Mouse (Mus musculus): ENCODE results near the gene Fndc7.
"Not testable (repeated sequence)": the region's sequence is repeated elsewhere in the genome, so short reads cannot be mapped to it uniquely, and the experiment has no call there.

Fndc7 gene

DNA sequence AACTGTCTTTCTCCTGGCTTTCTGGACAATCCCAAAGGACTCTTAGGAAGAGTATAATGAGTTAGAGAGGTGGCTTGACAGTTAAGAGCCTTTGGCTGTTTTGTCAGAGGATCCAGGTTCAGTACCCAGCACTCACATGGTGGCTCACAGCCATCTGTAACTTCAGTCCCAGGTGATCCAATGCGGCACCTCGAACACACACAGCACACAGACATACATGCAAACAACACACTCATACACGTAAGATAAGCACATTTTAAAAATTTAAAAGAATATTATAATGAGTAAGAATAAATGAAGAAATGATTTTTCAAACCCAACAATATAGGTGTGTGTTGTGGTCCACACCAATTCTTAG lies 2.2 kb downstream of the Fndc7 start:
- DNase-seq (ENCODE audit: low read depth): no peak

- DNase-seq (ENCODE audit: low read depth): no peak
Observed at GRCm38 (mm10) chr3:108886934-108887617, 2.7 kb downstream of the Fndc7 start.

DNA sequence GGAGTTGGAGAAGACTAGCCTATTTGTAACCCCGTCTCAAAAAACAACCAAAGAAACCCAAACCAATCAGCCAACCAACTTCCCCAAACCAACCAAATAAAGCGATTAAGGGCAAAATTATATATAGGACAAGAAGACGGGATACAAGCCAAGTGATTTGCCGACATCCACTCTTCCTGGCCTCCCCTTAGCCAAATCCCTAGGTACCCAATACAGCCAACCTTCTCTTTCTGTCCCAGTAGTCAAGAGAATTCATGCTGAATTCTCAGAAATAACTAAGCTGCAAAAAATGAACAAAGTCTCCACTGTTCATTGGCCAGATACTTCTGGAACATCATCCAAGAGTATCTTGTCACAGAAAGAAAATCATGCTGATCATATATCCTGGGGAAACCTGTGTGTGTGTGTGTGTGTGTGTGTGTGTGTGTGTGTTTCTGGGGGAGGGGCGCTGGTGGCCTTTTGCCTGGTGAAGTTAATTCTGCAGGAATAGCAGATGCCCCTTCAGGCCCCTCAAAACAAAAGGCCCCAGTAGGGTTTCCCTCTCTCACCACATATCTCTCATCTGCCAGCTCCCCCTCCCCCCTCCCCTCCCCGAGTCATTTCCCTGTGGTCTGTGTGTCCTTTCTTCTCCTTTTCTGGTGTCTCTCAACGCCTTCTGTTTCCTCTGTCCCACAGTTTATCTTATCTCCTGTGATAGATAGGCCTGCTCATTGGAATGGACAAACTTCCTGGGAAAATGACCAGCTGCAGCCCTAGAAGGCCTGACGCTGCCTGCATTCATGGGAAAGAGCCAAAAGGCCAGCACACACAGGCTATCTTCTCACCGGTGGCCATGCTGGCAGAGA lies 3.9 kb downstream of the Fndc7 start:
- peak; percentile 81 for DNase-seq (ENCODE audit: low read depth)

DNA sequence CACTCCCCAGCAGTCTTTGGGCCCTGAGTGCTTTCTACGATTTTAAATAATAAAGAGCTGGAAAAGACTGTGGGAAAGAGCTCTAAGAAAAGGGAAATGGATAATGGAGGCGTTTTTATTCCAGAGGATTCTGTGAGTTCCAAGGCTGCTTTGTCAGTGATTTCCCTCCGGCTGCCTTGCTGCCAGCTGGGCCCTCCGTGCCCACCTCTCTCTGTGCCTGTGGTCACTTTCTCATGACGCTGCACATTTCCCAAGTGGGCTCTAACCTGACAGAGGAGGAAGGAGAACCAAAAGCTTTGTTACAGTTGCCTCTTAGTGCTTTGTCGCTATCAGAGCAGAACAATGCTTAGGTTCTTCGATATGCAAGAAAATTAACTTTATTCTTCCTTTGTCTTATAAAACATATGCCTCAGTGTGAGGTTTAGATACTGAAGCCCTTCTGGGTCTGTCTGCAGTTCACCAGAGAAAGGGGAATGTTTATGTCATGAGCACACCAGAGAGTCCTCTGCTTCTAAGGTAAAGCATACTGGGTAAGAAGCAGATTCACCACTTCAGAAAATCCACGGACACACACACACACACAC lies 5.0 kb downstream of the Fndc7 start:
- DNase-seq (ENCODE audit: low read depth): no peak

DNA sequence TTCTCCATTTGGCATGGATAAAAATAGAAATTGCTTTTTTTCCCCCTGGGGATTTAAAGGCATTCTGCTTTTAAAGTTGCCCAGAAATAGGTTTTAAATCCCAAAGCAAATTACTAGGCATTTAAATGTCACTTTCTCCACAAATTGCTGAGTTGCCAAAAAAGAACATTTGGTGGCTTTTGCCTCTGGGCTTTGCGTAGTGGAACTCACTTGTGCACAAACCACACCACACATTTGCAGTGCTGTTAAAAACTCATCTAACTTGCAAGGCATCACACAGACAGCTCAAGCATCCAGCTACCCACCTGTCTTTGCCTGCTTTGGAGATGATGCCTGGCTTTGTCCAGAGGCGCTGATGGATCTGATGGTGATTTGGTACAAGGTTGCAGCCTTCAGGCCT lies 6.7 kb downstream of the Fndc7 start:
- no peak for DNase-seq (ENCODE audit: low read depth)

- DNase-seq (ENCODE audit: low read depth): not testable (repeated sequence)
Observed at GRCm38 (mm10) chr3:108881873-108882272, 7.9 kb downstream of the Fndc7 start.

GRCm38 (mm10) chr3:108880544-108881507 lies 9.0 kb downstream of the Fndc7 start:
- no peak for DNase-seq (ENCODE audit: low read depth)

DNA sequence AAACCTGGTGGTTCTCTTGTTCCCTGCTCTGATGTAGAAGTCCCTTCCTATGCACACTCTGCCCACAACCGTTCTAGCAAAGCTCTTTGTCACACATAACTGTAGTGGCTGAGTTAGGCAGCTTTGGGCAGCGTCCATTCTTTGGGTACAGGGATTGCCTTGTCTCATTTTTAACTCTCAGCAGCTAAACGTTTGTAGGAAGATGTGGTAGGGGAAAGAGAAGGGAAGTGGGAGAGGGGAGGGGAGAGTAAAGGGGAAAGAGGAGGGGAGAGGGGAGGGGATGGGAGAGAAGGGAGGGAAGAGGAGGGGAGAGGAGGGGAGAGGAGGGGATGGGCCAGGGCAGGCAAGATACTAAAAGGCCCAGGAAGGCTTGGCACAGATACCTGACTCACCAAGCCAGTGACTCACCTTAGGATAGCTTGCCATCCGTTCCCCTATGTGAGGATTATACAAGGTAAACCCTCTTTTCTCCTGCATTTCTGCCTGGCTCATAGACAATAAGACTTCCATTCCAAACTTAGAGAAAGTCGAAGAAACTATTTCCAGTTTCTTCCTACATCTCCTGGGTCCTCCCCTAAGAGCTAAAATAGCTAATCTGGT lies 9.9 kb downstream of the Fndc7 start:
- no peak for DNase-seq (ENCODE audit: low read depth)

- DNase-seq (ENCODE audit: low read depth): no peak
Observed at GRCm38 (mm10) chr3:108879129-108879528, 10.7 kb downstream of the Fndc7 start.

DNA sequence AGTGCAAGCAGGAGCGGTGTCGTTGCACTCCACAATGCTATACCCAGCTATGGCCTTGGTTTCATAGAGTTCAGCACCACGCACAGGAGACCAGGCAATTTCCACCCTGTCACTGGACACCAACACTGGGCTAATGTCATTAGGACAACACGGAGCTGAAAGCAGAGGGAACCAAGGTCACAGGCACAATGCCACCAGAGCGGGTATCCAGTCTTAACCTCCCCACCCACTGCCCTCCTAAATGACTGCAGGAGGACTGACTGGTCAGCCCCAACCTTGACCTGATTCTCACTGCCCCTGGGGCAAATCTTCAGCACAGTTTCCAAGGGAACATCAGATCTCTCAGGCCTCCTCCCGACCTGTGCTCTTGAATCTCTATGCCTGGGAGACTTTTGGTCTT lies 19.2 kb downstream of the Fndc7 start:
- DNase-seq (ENCODE audit: low read depth): no peak

DNA sequence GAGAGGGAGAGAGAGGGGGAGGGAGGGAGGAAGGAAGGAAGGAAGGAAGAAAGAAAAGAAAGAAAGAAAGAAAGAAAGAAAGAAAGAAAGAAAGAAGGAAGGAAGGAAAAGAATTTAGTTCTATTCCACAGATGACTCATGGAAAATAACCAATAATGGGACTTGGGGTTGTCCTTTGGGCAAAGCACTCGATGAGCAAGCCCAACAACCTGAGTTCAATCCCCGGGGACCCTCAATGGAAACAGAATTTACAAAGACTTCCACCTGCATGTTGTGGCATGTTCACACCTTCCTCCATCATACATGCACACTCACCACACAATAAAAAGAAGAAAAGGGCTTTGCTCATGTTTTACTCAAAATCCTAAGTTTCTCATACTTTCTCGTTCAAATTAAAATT lies 22.4 kb downstream of the Fndc7 start:
- no peak for DNase-seq (ENCODE audit: low read depth)

GRCm38 (mm10) chr3:108865676-108866075 lies 24.1 kb downstream of the Fndc7 start:
- DNase-seq (ENCODE audit: low read depth): no peak

- no peak for DNase-seq (ENCODE audit: low read depth)
Observed at GRCm38 (mm10) chr3:108865129-108865528, 24.7 kb downstream of the Fndc7 start.

DNA sequence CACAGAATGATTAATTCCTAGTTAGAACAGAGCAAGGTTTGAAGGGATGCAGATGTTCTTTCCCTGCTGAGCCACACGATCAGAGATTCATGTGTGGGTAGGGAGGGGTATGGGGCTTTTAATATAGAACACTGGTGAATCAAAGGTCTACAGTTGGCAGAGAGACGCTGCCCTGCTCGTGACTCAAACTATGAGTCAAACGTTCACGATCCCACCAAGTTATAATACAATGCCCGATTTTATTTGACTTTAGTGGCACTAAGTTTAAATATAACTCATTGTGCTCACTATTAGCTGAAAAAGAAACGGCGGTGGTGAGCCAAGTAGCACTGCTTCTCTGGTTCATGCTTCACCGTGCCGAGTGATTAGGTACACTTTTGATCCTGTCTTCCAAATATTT lies 26.7 kb downstream of the Fndc7 start:
- no peak for DNase-seq (ENCODE audit: low read depth)

- not testable (repeated sequence) for DNase-seq (ENCODE audit: low read depth)
Observed at GRCm38 (mm10) chr3:108862282-108862681, 27.5 kb downstream of the Fndc7 start.

- DNase-seq (ENCODE audit: low read depth): peak; percentile 77
Observed at GRCm38 (mm10) chr3:108860786-108861185, 29.0 kb downstream of the Fndc7 start.

DNA sequence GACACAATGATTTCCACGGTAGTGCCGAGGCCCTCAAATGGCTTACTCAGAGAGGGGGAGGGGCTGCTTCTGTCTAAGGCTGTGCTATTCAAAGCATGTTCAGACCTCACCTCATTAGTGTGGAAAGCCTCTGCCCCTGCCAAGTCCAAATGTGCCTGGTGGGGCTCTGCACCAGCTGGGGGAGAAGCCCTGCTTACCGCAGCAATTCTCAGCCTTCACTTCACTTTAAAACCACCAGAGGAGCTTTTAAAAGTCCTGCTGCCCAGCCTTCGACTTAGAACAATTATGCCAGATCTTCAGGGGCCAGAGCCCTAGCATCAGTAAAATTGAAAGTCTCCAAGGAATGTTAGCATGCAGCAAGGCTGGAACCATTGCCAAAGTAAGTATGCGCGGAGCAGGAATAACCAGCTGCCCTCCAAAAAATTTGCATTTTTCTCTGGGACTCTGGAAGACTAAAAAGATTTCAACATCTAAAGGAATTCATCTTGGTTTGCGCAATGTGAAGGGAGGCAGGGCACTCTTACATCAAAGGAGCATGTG lies 31.5 kb downstream of the Fndc7 start:
- DNase-seq (ENCODE audit: low read depth): no peak

DNA sequence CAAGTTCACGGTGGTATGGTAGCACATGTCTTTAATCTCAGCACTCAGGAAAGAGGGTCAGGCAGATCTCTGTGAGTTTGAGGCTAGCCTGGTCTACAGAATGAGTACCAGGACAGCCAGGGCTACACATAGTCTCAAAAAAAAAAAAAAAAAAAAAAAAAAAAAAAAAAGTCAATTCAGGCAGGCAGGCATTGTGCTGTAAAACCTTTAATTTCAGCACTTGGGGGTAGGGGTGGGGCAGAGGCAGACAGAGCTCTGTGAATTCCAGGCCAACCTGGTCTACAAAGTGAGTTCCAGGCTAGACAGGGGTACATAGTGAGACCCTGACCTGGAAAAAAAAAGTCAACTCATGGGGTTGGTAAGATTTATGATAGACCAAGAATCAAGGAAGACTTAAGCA lies 32.1 kb downstream of the Fndc7 start:
- no peak for DNase-seq (ENCODE audit: low read depth)

- DNase-seq (ENCODE audit: low read depth): no peak
Observed at GRCm38 (mm10) chr3:108857124-108857470, 32.7 kb downstream of the Fndc7 start.

- no peak for DNase-seq (ENCODE audit: low read depth)
Observed at GRCm38 (mm10) chr3:108856386-108857123, 33.3 kb downstream of the Fndc7 start.

- DNase-seq (ENCODE audit: low read depth): peak; percentile 86
Observed at GRCm38 (mm10) chr3:108855864-108856263, 33.9 kb downstream of the Fndc7 start.

All from 416B (cell line).